ENCODE assay signal across 11 mouse cellular contexts in genomic region chr14:16733595-16734298, GRCm38 (mm10).
A peak's percentile ranks its signal among the peaks of the same experiment; 100 is the strongest.
DNase-seq lines count a peak whose midpoint lies in the region; ATAC-seq and TF ChIP-seq lines count a peak whose summit lies in the region.
"Had no signal": no experiment of that assay in that cellular context is flagged by ENCODE, and none has a peak within 500 bp of the region (broad histone marks: within the 10 kb centered on the region; RNA-seq: fewer than 3 reads in every experiment).

No protein-coding gene starts in this region.

- no peaks in the 10 kb centered on the region for H3K27me3 ChIP-seq in forebrain, postnatal 0 days (ENCODE audit: insufficient read depth, low read length)
- peaks cover 36% of the 10 kb centered on the region for H3K27me3 ChIP-seq in midbrain, embryonic 10.5 days (ENCODE audit: low read depth, poor library complexity, severe bottlenecking)

- no peak overlapping the region for H3K9ac ChIP-seq in forebrain, postnatal 0 days

- no peak overlapping the region for H3K27ac ChIP-seq in forebrain, postnatal 0 days (ENCODE audit: low read depth, low read length)
- peak overlapping the region; percentile 13; the same call in 1 of the 2 replicates for H3K27ac ChIP-seq in midbrain, embryonic 10.5 days (replicated peaks)

- H3K36me3 ChIP-seq in forebrain, postnatal 0 days (ENCODE audit: insufficient read depth) = no peaks in the 10 kb centered on the region
- H3K36me3 ChIP-seq in midbrain, embryonic 10.5 days = no peaks in the 10 kb centered on the region

- H3K4me1 ChIP-seq in forebrain, postnatal 0 days (ENCODE audit: insufficient read depth) = peaks cover 4% of the 10 kb centered on the region; the same call in 1 of the 2 replicates
- peaks cover 36% of the 10 kb centered on the region for H3K4me1 ChIP-seq in midbrain, embryonic 10.5 days

- WGBS in forebrain, postnatal 0 days = 8% methylated on average over 9 of the region's 9 CpGs
- WGBS in midbrain, embryonic 10.5 days = 35% methylated on average over 9 of the region's 9 CpGs

- ATAC-seq in forebrain, postnatal 0 days = peak; percentile 60

- H3K9me3 ChIP-seq in forebrain, postnatal 0 days (ENCODE audit: low read length) = no peaks in the 10 kb centered on the region
- no peaks in the 10 kb centered on the region for H3K9me3 ChIP-seq in midbrain, embryonic 10.5 days (replicated peaks)

- no peak overlapping the region for H3K4me2 ChIP-seq in forebrain, postnatal 0 days (ENCODE audit: low read depth)

- peak; percentile 7 for DNase-seq in retina, postnatal 1 day
- DNase-seq in retina, embryonic 14.5 days (ENCODE audit: low spot score) = no peak
- DNase-seq in forebrain, postnatal 0 days = no peak
- DNase-seq in midbrain, embryonic 10.5 days (ENCODE audit: low spot score) = peak; percentile 36
- DNase-seq in right cerebral cortex, adult 18-20 months = no peak
- DNase-seq in right cerebral cortex, postnatal 4 days = no peak
- no peak for DNase-seq in urinary bladder, adult 18-20 months (ENCODE audit: low spot score in 2 of 2)
- no peak for DNase-seq in urinary bladder, postnatal 25 days (ENCODE audit: low spot score)
- DNase-seq: cerebellum, adult 9-11 months; heart, postnatal 14 days; thymus, adult 18-20 months had no signal

- no peak for TF ChIP-seq CTCF in forebrain, postnatal 0 days (IDR thresholded peaks at IDR 0.05; ENCODE audit: low read depth)

- H3K4me3 ChIP-seq in forebrain, postnatal 0 days (ENCODE audit: low read depth, low read length) = no peak overlapping the region
- no peak overlapping the region for H3K4me3 ChIP-seq in midbrain, embryonic 10.5 days

Comparison
In these comparisons a context has a peak if more than half of its experiments do, and no peak if none do; other contexts are left out.
1. DNase-seq: peak in retina, postnatal 1 day (single experiment) and midbrain, embryonic 10.5 days (single experiment); none in retina, embryonic 14.5 days (single experiment), forebrain, postnatal 0 days (single experiment), right cerebral cortex, adult 18-20 months (single experiment), right cerebral cortex, postnatal 4 days (single experiment), urinary bladder, adult 18-20 months (0 of 2) and urinary bladder, postnatal 25 days (single experiment).